Mouse (Mus musculus) intestine, embryonic 16.5 days (tissue): ENCODE measurements around the gene Farp1. TPM values are rescaled to one million over a fixed set of nuclear protein-coding genes. Genes with fewer than 3 reads are reported as not detected.

Experiments used
- ATAC-seq: fragments of 200-750 bp; cut with Nextera tagmentation; 2 replicates; pipeline ENCODE4 v1.8.0; 2017; ENCODE audit warnings: moderate TSS enrichment, moderate library complexity
- H3K27ac ChIP-seq: fragments of 300-500 bp; sonication (generic); 2 replicates; pipeline ENCODE4 v1.5.1; 2014; ENCODE audit warnings: mild to moderate bottlenecking, low read length
- H3K27me3 ChIP-seq: fragments of 300-500 bp; sonication (generic); replicated peaks from 2 replicates; pipeline ENCODE4 v1.6.1; 2014; ENCODE audit warnings: low read length, control low read depth, mixed read lengths; ENCODE audit not compliant: control insufficient read depth, insufficient read depth
- H3K36me3 ChIP-seq: fragments of 300-500 bp; sonication (generic); 2 replicates; pipeline ENCODE4 v1.6.1; 2014; ENCODE audit warnings: low read length, control low read depth; ENCODE audit not compliant: control insufficient read depth, insufficient read depth
- H3K4me1 ChIP-seq: fragments of 300-500 bp; sonication (generic); 2 replicates; pipeline ENCODE4 v1.6.1; 2014; ENCODE audit warnings: low read length, control low read depth, mixed read lengths; ENCODE audit not compliant: control insufficient read depth, insufficient read depth
- H3K4me2 ChIP-seq: fragments of 300-500 bp; sonication (generic); 2 replicates; pipeline ENCODE4 v1.6.1; 2014; ENCODE audit warnings: low read depth, low read length, control low read depth
- H3K4me3 ChIP-seq: fragments of 300-500 bp; sonication (generic); 2 replicates; pipeline ENCODE4 v1.5.1; 2014; ENCODE audit warnings: mild to moderate bottlenecking, low read length
- H3K9ac ChIP-seq: fragments of 300-500 bp; sonication (generic); 2 replicates; pipeline ENCODE4 v1.6.1; 2014; ENCODE audit warnings: low read depth, low read length
- H3K9me3 ChIP-seq: fragments of 300-500 bp; sonication (generic); 2 replicates; pipeline ENCODE4 v1.6.1; 2016; ENCODE audit warnings: low read length, control low read depth; ENCODE audit not compliant: control insufficient read depth
- WGBS: fragments of 180-500 bp; shearing (Covaris S2); extraction: QIAGEN DNeasy Blood & Tissue Kit; methylation state at CpG from one replicate; pipeline ENCODE4 v1.1.7; 2014; 5-methylcytosine and 5-hydroxymethylcytosine counted together
- polyA plus RNA-seq: library from polyadenylated mRNA; unstranded; fragments of >200 nt; fragmentation: Nextera tagmentation; extraction: Ambion mirVana; gene quantifications from 2 replicates; pipeline ENCODE4 v1.2.1, GENCODE M21; 2015

The Farp1 gene
- polyA plus RNA-seq, 1 experiment from 2014 or later: 8.7 TPM

DNA sequence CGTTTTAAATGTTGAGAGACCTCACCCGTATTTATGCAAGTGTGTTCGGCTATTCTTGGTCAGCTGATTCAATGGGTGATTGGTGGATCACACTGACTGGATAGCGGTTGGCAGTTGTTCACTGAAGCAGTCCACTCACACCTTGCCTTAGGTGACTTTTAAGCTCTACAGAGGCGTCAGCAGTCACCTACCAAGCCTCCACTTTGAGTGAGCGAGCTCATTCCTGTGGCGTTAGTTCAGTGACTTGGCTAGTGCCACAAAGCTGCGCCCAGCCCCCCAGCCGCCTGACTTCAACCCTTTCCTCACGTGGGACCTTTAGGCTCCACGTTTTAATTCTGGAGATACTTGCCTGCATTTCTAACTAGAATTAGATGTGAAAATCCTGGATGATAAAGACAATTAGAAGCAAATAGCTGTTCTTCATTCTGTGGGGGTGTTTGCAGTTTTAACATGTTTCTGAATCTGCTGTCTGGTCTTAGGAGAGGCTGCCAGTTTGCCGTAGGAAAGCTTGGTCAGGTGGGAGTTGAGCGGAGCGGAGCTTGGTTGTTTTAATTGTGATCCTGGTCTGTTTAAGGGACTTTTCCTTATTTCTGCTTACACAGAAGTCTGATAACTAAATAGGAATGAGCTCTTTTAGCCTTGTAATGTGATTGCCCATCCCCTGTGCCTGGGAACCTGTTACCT lies 211.2 kb downstream of the Farp1 start:
- H3K27me3 ChIP-seq: no peaks in the 10 kb centered on the region
- no peak for ATAC-seq
- no peaks in the 10 kb centered on the region for H3K9me3 ChIP-seq
- WGBS: 79% methylated on average over 14 of the region's 14 CpGs
- H3K27ac ChIP-seq: no peak overlapping the region
- no peak overlapping the region for H3K4me2 ChIP-seq
- H3K36me3 ChIP-seq: peaks cover 11% of the 10 kb centered on the region
- H3K9ac ChIP-seq: no peak overlapping the region
- 0 out of 2 replicates have a peak, but pooled peaks cover 4% of the 10 kb centered on the region for H3K4me1 ChIP-seq
- H3K4me3 ChIP-seq: no peak overlapping the region

DNA sequence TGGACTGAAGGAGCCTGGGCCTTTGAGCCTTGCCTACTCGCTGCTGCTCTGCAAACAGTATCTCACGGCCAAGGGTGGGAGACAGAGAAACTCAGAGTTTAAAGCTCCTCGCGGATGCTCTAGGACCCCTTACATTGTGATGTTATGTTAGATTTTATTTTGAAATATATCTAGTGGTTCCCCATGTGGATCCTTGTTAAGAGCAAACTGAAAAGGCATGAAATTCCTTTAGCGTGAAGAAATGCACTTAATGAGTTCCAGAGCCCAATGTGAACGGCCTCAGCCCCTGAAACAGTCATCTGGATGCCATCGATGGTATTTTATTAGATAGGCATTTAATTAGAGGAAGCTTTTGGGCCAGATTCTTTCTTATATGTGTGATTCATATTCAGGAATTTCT lies 212.3 kb downstream of the Farp1 start:
- WGBS: 48% methylated on average over 7 of the region's 7 CpGs
- peak overlapping the region; percentile 50; the same call in 1 of the 2 replicates for H3K27ac ChIP-seq

DNA sequence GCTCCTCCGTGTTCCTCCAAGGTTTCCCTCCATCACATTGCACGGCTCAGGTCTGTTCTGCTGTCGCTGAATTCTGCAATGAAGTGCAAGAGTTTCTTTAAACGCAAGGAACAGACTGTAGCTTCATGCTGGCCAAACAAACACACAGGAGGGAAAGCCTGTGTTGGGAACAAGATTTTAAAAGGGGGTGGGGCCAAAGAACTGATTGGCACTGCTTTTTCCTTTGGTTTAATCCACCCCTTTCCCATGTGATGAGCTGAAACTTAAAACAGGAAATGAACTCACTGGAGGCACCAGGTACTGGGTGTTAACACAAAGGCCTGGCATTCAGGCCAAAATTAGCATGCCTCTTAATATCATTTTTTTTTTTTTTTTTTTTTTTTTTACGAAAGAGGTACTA lies 213.3 kb downstream of the Farp1 start:
- no peaks in the 10 kb centered on the region for H3K27me3 ChIP-seq
- H3K27ac ChIP-seq: no peak overlapping the region
- H3K4me1 ChIP-seq: 0 out of 2 replicates have a peak, but pooled peaks cover 4% of the 10 kb centered on the region
- no peak for ATAC-seq
- WGBS: 86% methylated on average over 5 of the region's 5 CpGs
- no peak overlapping the region for H3K4me2 ChIP-seq
- peaks cover 11% of the 10 kb centered on the region for H3K36me3 ChIP-seq
- H3K9ac ChIP-seq: no peak overlapping the region
- H3K9me3 ChIP-seq: no peaks in the 10 kb centered on the region
- H3K4me3 ChIP-seq: no peak overlapping the region

More for the DNA sequence above, 212.3 kb downstream of the Farp1 start:
- Histone ChIP-seq H3K4me1 (0 out of 2 replicates have a peak, but pooled peaks cover 4% of the 10 kb centered on the region), H3K9me3 (no peaks in the 10 kb centered on the region), H3K4me2 (no peak overlapping the region), H3K4me3 (no peak overlapping the region), H3K9ac (no peak overlapping the region), H3K36me3 (peaks cover 11% of the 10 kb centered on the region), H3K27me3 (no peaks in the 10 kb centered on the region)
- peak; percentile 33; the same call in 1 of the 2 replicates for ATAC-seq

DNA sequence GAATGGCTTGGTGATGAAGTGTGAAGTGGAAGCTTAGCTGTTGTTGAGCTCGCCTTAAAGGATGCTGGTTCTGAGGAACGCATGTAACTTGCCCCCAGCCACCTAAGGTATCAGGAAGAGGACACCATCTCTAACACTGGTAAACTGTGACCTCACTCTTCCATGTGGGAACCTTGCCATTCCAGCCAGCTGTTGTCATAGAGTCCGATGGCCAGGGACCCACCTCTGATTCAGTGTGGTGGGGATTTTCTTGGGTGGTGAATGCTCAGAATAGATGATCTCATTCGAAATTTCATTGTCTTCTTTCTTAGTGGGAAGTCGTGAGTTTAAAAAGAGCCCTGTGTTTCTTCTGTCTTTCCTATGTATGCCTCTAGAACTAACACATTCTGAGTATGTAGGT lies 216.1 kb downstream of the Farp1 start:
- 81% methylated on average over 5 of the region's 5 CpGs for WGBS
- no peaks in the 10 kb centered on the region; the same call in 1 of the 2 replicates for H3K36me3 ChIP-seq
- H3K9ac ChIP-seq: no peak overlapping the region
- no peaks in the 10 kb centered on the region for H3K27me3 ChIP-seq
- no peak overlapping the region for H3K27ac ChIP-seq
- no peak for ATAC-seq
- 0 out of 2 replicates have a peak, but pooled peaks cover 4% of the 10 kb centered on the region for H3K4me1 ChIP-seq
- no peak overlapping the region for H3K4me2 ChIP-seq
- no peaks in the 10 kb centered on the region for H3K9me3 ChIP-seq
- H3K4me3 ChIP-seq: no peak overlapping the region

DNA sequence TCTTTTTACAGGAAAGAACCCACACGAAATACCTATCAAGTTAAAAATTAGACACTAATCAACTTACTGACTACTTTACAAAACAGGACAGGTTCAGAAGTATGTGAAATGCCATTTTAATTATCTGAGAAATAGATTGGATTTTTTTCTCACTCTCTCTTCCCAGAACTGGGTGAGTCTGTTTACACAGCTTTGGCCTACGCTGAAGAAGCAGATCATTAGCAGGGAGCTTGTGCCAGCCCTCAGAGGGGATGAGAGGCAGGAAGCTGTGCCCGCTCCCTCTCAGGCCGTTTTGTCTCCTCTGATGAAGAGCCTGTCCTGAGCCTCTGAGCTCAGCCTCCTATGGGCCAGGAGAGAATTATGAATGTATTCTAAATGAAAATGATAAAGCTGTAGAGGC lies 216.7 kb downstream of the Farp1 start:
- WGBS: 53% methylated on average over 4 of the region's 4 CpGs
- no peaks in the 10 kb centered on the region; the same call in 1 of the 2 replicates for H3K36me3 ChIP-seq
- no peak overlapping the region for H3K27ac ChIP-seq
- ATAC-seq: no peak
- no peaks in the 10 kb centered on the region for H3K27me3 ChIP-seq
- H3K4me2 ChIP-seq: no peak overlapping the region
- H3K9ac ChIP-seq: no peak overlapping the region
- 0 out of 2 replicates have a peak, but pooled peaks cover 4% of the 10 kb centered on the region for H3K4me1 ChIP-seq
- H3K9me3 ChIP-seq: no peaks in the 10 kb centered on the region
- H3K4me3 ChIP-seq: no peak overlapping the region

DNA sequence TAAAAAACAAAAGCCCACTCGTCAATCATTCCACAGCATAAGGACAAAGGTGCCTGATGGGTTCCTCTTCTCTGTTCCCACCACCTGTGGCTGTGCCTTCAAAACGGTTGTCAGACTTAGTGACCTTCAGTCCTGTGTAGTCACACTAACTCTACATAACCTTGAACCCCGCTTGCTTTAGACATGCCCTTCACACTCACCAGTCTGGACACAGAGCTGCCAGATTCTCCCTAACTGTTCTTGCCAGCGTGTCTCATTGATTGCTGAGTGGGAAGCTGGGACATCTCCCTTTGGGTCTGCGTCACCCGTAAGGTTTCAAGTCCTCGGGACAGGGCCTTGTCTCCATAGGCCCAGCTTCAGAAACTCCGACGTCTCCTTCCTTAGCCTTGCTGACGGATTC lies 217.5 kb downstream of the Farp1 start:
- ATAC-seq: no peak

DNA sequence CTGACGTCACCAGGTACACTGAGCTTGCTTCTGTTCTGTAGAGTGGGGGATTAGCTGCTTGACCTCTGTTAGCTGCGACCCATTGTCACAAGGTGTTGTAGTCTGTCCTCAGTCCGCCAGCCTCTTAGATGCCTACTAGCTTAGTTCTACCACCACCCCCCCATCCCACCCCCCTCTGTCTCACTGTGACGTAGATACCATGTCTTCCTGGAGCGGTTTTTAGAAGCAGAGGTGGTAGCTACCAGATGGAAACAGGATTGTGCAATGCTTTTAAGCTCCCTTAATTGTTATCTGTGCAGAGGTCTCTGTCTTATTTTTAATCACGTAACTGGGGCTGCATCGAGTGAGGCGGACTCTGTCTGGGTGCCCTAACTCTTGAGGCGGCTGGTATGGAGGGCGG lies 219.9 kb downstream of the Farp1 start:
- no peak overlapping the region for H3K4me3 ChIP-seq
- peaks cover 2% of the 10 kb centered on the region; the same call in 1 of the 2 replicates for H3K36me3 ChIP-seq
- no peak overlapping the region for H3K27ac ChIP-seq
- H3K9ac ChIP-seq: no peak overlapping the region
- no peak for ATAC-seq
- WGBS: 89% methylated on average over 10 of the region's 10 CpGs
- no peaks in the 10 kb centered on the region for H3K27me3 ChIP-seq
- no peaks in the 10 kb centered on the region for H3K4me1 ChIP-seq
- H3K4me2 ChIP-seq: no peak overlapping the region
- no peaks in the 10 kb centered on the region for H3K9me3 ChIP-seq

More for the DNA sequence above, 217.5 kb downstream of the Farp1 start:
- Histone ChIP-seq H3K9ac (no peak overlapping the region), H3K27me3 (no peaks in the 10 kb centered on the region), H3K27ac (no peak overlapping the region), H3K4me2 (no peak overlapping the region), H3K4me3 (no peak overlapping the region), H3K9me3 (no peaks in the 10 kb centered on the region), H3K36me3 (peaks cover 2% of the 10 kb centered on the region; the same call in 1 of the 2 replicates), H3K4me1 (0 out of 2 replicates have a peak, but pooled peaks cover 4% of the 10 kb centered on the region)
- WGBS: 90% methylated on average over 10 of the region's 10 CpGs

DNA sequence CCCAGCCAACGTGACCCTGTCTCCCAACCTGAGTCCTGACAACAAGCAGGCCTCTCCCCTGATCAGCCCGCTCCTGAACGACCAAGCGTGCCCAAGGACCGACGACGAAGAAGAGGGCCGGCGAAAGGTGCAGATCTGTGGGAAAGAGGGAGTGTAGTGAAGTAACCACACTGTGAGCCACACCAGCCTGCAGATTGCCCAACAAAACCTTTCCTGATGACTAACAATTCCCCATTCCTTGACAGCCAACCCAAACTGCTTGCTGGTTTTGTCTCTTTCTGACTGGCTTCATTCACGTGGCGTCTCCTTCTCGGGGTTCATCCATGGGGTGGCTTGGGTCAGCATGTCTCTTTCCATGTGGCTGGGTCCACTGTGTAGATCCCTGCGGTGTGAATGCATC lies 220.5 kb downstream of the Farp1 start:
- 92% methylated on average over 13 of the region's 13 CpGs for WGBS
- no peak overlapping the region for H3K4me2 ChIP-seq
- H3K9ac ChIP-seq: no peak overlapping the region
- peaks cover 4% of the 10 kb centered on the region; the same call in 1 of the 2 replicates for H3K36me3 ChIP-seq
- no peaks in the 10 kb centered on the region for H3K9me3 ChIP-seq
- H3K4me3 ChIP-seq: no peak overlapping the region
- H3K27me3 ChIP-seq: no peaks in the 10 kb centered on the region
- H3K27ac ChIP-seq: no peak overlapping the region
- H3K4me1 ChIP-seq: no peaks in the 10 kb centered on the region
- ATAC-seq: no peak

DNA sequence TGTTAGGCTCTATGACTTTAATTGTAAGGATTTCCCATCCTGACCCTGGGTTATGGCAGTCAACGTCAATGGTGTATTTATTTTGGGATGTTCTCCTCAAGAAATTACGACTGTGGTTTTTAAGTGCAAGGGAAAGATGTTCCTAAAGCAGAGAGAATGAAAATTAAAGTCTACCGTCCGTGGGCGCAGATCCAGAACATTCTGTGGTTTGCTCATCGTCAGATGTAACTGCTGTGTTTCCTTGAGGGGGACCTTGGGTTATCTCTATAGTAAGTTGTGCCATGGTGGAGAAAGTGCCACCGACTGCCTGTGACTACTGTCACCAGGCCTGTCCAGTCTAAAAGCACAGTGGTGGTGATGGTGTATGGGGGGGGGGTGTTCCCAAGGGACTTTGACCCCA lies 221.9 kb downstream of the Farp1 start:
- no peak overlapping the region for H3K9ac ChIP-seq
- H3K9me3 ChIP-seq: no peaks in the 10 kb centered on the region
- no peak overlapping the region for H3K27ac ChIP-seq
- no peaks in the 10 kb centered on the region for H3K4me1 ChIP-seq
- no peaks in the 10 kb centered on the region for H3K27me3 ChIP-seq
- WGBS: 85% methylated on average over 7 of the region's 7 CpGs
- no peak for ATAC-seq
- H3K4me3 ChIP-seq: no peak overlapping the region
- H3K36me3 ChIP-seq: 0 out of 2 replicates have a peak, but pooled peaks cover 4% of the 10 kb centered on the region
- no peak overlapping the region for H3K4me2 ChIP-seq
